Mouse (Mus musculus) stomach, embryonic 16.5 days (tissue): ENCODE data around the gene Cd247. TPM values are rescaled to one million over a fixed set of nuclear protein-coding genes. Genes with fewer than 3 reads are reported as not detected.

Source experiments
- ATAC-seq: fragments of 200-750 bp; cut with Nextera tagmentation; 2 replicates; pipeline ENCODE4 v1.8.0; 2017; ENCODE audit warnings: moderate number of reproducible peaks, moderate TSS enrichment; ENCODE audit not compliant: insufficient read depth, low FRiP score
- H3K27ac ChIP-seq: fragments of 300-500 bp; sonication (generic); 2 replicates; pipeline ENCODE4 v1.5.1; 2014; ENCODE audit warnings: low read length
- H3K27me3 ChIP-seq: fragments of 300-500 bp; sonication (generic); 2 replicates; pipeline ENCODE4 v1.6.1; 2014; ENCODE audit warnings: low read length, control low read depth, mixed read lengths; ENCODE audit not compliant: control insufficient read depth, insufficient read depth
- H3K36me3 ChIP-seq: fragments of 300-500 bp; sonication (generic); 2 replicates; pipeline ENCODE4 v1.6.1; 2014; ENCODE audit warnings: low read length; ENCODE audit not compliant: control insufficient read depth, insufficient read depth
- H3K4me1 ChIP-seq: fragments of 300-500 bp; sonication (generic); 2 replicates; pipeline ENCODE4 v1.6.1; 2014; ENCODE audit warnings: low read length, control low read depth, mixed read lengths; ENCODE audit not compliant: control insufficient read depth, insufficient read depth
- H3K4me2 ChIP-seq: fragments of 300-500 bp; sonication (generic); 2 replicates; pipeline ENCODE4 v1.6.1; 2014; ENCODE audit warnings: low read depth, low read length, mixed read lengths
- H3K4me3 ChIP-seq: fragments of 300-500 bp; sonication (generic); replicated peaks from 2 replicates; pipeline ENCODE4 v1.5.1; 2014; ENCODE audit warnings: mild to moderate bottlenecking, low read length
- H3K9ac ChIP-seq: fragments of 300-500 bp; sonication (generic); 2 replicates; pipeline ENCODE4 v1.6.1; 2014; ENCODE audit warnings: low read length
- H3K9me3 ChIP-seq: fragments of 300-500 bp; sonication (generic); replicated peaks from 2 replicates; pipeline ENCODE4 v1.6.1; 2016; ENCODE audit warnings: low read length, control low read depth; ENCODE audit not compliant: control insufficient read depth
- WGBS: fragments of 180-500 bp; shearing (Covaris S2); extraction: QIAGEN DNeasy Blood & Tissue Kit; methylation state at CpG from one replicate; pipeline ENCODE4 v1.1.7; 2014; 5-methylcytosine and 5-hydroxymethylcytosine counted together
- polyA plus RNA-seq: library from polyadenylated mRNA; unstranded; fragments of >200 nt; fragmentation: Nextera tagmentation; extraction: Ambion mirVana; gene quantifications from 2 replicates; pipeline ENCODE4 v1.2.1, GENCODE M21; 2015

Gene Cd247
- polyA plus RNA-seq, 1 experiment from 2014 or later = 0.36 TPM

- Histone ChIP-seq H3K4me1 (no peaks in the 10 kb centered on the region), H3K4me3 (no peak overlapping the region), H3K36me3 (no peaks in the 10 kb centered on the region), H3K9ac (no peak overlapping the region), H3K9me3 (no peaks in the 10 kb centered on the region), H3K27me3 (no peaks in the 10 kb centered on the region), H3K27ac (no peak overlapping the region), H3K4me2 (no peak overlapping the region)
- WGBS = 74% methylated on average over 10 of the region's 10 CpGs
- ATAC-seq = no peak
These were observed 18.2 kb upstream of the Cd247 start for GRCm38 (mm10) chr1:165770181-165770759.

- no peaks in the 10 kb centered on the region for H3K27me3 ChIP-seq
- peak overlapping the region; percentile 30 for H3K4me2 ChIP-seq
- H3K4me1 ChIP-seq = no peaks in the 10 kb centered on the region
- no peak overlapping the region for H3K27ac ChIP-seq
- no peaks in the 10 kb centered on the region for H3K36me3 ChIP-seq
- 0 out of 2 replicates have a peak overlapping the region, but pooled peaks have one; percentile 15 for H3K4me3 ChIP-seq
- WGBS = 2% methylated on average over 12 of the region's 12 CpGs
- H3K9me3 ChIP-seq = no peaks in the 10 kb centered on the region
- no peak overlapping the region for H3K9ac ChIP-seq
- ATAC-seq = peak; percentile 86
These were observed 17.0 kb upstream of the Cd247 start for GRCm38 (mm10) chr1:165771491-165771897.

- no peak overlapping the region for H3K9ac ChIP-seq
- WGBS = 55% methylated on average over 9 of the region's 9 CpGs
- ATAC-seq = no peak
- no peak overlapping the region for H3K27ac ChIP-seq
- H3K4me3 ChIP-seq = 0 out of 2 replicates have a peak overlapping the region, but pooled peaks have one; percentile 15
- H3K9me3 ChIP-seq = no peaks in the 10 kb centered on the region
- H3K4me2 ChIP-seq = peak overlapping the region; percentile 30; the same call in 1 of the 2 replicates
- H3K27me3 ChIP-seq = no peaks in the 10 kb centered on the region
- H3K4me1 ChIP-seq = no peaks in the 10 kb centered on the region
- no peaks in the 10 kb centered on the region for H3K36me3 ChIP-seq
These were observed 16.5 kb upstream of the Cd247 start for GRCm38 (mm10) chr1:165771998-165772397.

- Histone ChIP-seq H3K27ac (no peak overlapping the region), H3K4me2 (peak overlapping the region; percentile 33; the same call in 1 of the 2 replicates), H3K27me3 (no peaks in the 10 kb centered on the region), H3K4me1 (no peaks in the 10 kb centered on the region), H3K9me3 (no peaks in the 10 kb centered on the region), H3K4me3 (no peak overlapping the region), H3K36me3 (no peaks in the 10 kb centered on the region), H3K9ac (no peak overlapping the region)
- no peak for ATAC-seq
- WGBS = 50% methylated on average over 19 of the region's 19 CpGs
These were observed 12.8 kb upstream of the Cd247 start for GRCm38 (mm10) chr1:165775518-165776294.

GRCm38 (mm10) chr1:165779954-165780585 lies 8.4 kb upstream of the Cd247 start:
- ATAC-seq = peak; percentile 59; the same call in 1 of the 2 replicates
- Histone ChIP-seq H3K4me1 (peaks cover 4% of the 10 kb centered on the region; the same call in 1 of the 2 replicates), H3K9me3 (no peaks in the 10 kb centered on the region), H3K4me2 (peak overlapping the region; percentile 64), H3K27ac (no peak overlapping the region), H3K9ac (peak overlapping the region; percentile 51), H3K4me3 (peak overlapping the region; percentile 39), H3K27me3 (no peaks in the 10 kb centered on the region), H3K36me3 (no peaks in the 10 kb centered on the region)
- 4% methylated on average over 13 of the region's 13 CpGs for WGBS

- Histone ChIP-seq H3K36me3 (no peaks in the 10 kb centered on the region), H3K9ac (peak overlapping the region; percentile 51), H3K27ac (no peak overlapping the region), H3K27me3 (no peaks in the 10 kb centered on the region), H3K9me3 (no peaks in the 10 kb centered on the region), H3K4me3 (peak overlapping the region; percentile 39), H3K4me2 (peak overlapping the region; percentile 64), H3K4me1 (peaks cover 4% of the 10 kb centered on the region; the same call in 1 of the 2 replicates)
- peak; percentile 60; the same call in 1 of the 2 replicates for ATAC-seq
- 7% methylated on average over 20 of the region's 20 CpGs for WGBS
These were observed 7.8 kb upstream of the Cd247 start for GRCm38 (mm10) chr1:165780586-165781111.

GRCm38 (mm10) chr1:165781426-165781825 lies 7.1 kb upstream of the Cd247 start:
- whole genome bisulfite sequencing = 78% methylated on average over 9 of the region's 9 CpGs

GRCm38 (mm10) chr1:165781911-165782310 lies 6.6 kb upstream of the Cd247 start:
- 85% methylated on average over 12 of the region's 12 CpGs for WGBS
- H3K9me3 ChIP-seq = no peaks in the 10 kb centered on the region
- no peaks in the 10 kb centered on the region for H3K27me3 ChIP-seq
- H3K36me3 ChIP-seq = no peaks in the 10 kb centered on the region
- ATAC-seq = no peak
- H3K4me2 ChIP-seq = no peak overlapping the region
- no peak overlapping the region for H3K4me3 ChIP-seq
- peaks cover 4% of the 10 kb centered on the region; the same call in 1 of the 2 replicates for H3K4me1 ChIP-seq
- H3K27ac ChIP-seq = no peak overlapping the region
- no peak overlapping the region for H3K9ac ChIP-seq

More at GRCm38 (mm10) chr1:165781426-165781825, 7.1 kb upstream of the Cd247 start:
- no peak for ATAC-seq
- no peak overlapping the region for H3K9ac ChIP-seq
- H3K4me2 ChIP-seq = no peak overlapping the region
- peaks cover 4% of the 10 kb centered on the region; the same call in 1 of the 2 replicates for H3K4me1 ChIP-seq
- H3K27me3 ChIP-seq = no peaks in the 10 kb centered on the region
- H3K27ac ChIP-seq = no peak overlapping the region
- H3K4me3 ChIP-seq = no peak overlapping the region
- H3K36me3 ChIP-seq = no peaks in the 10 kb centered on the region
- no peaks in the 10 kb centered on the region for H3K9me3 ChIP-seq
